In the genomic region with DNA sequence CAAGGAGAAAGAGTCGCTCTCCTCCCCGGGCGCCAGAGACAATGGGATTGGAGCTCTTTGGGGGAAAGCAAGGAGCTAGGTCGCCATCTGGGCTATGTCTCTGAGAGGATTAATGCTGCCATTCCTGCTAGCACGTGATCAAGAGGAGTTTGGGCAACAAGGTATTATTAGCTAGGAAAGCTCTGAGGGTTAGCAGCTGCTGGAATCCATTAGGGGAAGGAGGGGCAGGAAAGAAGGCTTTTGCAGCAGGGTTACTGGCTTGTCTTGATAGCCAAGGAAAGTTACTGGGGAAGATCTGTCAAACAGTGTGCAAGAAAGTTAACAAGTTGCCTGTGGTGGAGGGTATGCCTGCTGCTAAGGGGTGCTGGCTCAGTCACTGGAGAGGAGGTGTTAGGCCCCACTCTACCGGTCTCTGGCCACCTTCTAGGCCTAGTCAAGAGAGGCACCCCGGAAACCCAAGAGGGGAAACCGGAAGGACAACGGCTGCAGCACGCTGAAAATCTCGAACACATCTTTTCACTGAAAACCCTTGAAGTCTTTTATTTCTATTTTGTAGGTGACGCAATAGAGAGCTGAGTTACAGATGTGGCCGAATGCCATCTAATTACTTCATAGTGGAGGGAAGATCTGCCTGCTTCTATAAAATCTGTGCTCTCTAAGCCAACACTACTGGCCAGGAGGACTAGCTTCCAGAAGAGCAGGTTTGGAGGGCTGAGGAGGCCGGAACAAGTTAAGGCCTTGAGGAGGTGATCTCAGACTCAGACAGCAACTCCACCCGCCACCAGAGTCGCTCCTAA, we compare ENCODE assay signal across 9 mouse cellular contexts.
A peak's percentile ranks its signal among the peaks of the same experiment; 100 is the strongest.
DNase-seq lines count a peak whose midpoint lies in the region; ATAC-seq and TF ChIP-seq lines count a peak whose summit lies in the region.
"Had no signal": no experiment of that assay in that cellular context is flagged by ENCODE, and none has a peak within 500 bp of the region (broad histone marks: within the 10 kb centered on the region; RNA-seq: fewer than 3 reads in every experiment).

No protein-coding gene starts in this region.

- no peak overlapping the region for H3K4me2 ChIP-seq in embryonic facial prominence, embryonic 15.5 days (replicated peaks)
- H3K4me2 ChIP-seq in hindbrain, postnatal 0 days (ENCODE audit: low read depth, low read length): no peak overlapping the region
- H3K4me2 ChIP-seq in neural tube, embryonic 11.5 days (ENCODE audit: low read depth): no peak overlapping the region

- H3K4me1 ChIP-seq in embryonic facial prominence, embryonic 15.5 days: peaks cover 15% of the 10 kb centered on the region; the same call in 1 of the 2 replicates
- no peaks in the 10 kb centered on the region; the same call in 1 of the 2 replicates for H3K4me1 ChIP-seq in hindbrain, postnatal 0 days (ENCODE audit: insufficient read depth, low read length)
- peaks cover 10% of the 10 kb centered on the region; the same call in 1 of the 2 replicates for H3K4me1 ChIP-seq in neural tube, embryonic 11.5 days (ENCODE audit: control insufficient read depth, insufficient read depth, low read length)

- intact Hi-C loops in gastrocnemius, adult 2 months (cut with DNase I): no loop called here

- peak; percentile 20 for DNase-seq in gastrocnemius, adult 2 months
- DNase-seq in gastrocnemius, postnatal 10 days: no peak
- peak; percentile 12 for DNase-seq in hindbrain, postnatal 0 days (ENCODE audit: low spot score)
- peak; percentile 24 for DNase-seq in neural tube, embryonic 11.5 days (ENCODE audit: low spot score)
- DNase-seq in layer of hippocampus, adult 11-12 months (ENCODE audit: low spot score): no peak
- no peak for DNase-seq in right cerebral cortex, postnatal 14 days
- no peak for DNase-seq in kidney, postnatal 14 days
- DNase-seq: kidney, adult 18-20 months had no signal

- no peak overlapping the region for H3K9ac ChIP-seq in embryonic facial prominence, embryonic 15.5 days
- no peak overlapping the region for H3K9ac ChIP-seq in hindbrain, postnatal 0 days (replicated peaks; ENCODE audit: low read length)
- no peak overlapping the region for H3K9ac ChIP-seq in neural tube, embryonic 11.5 days (ENCODE audit: low read length)

- no peaks in the 10 kb centered on the region for H3K9me3 ChIP-seq in embryonic facial prominence, embryonic 15.5 days (replicated peaks)
- no peaks in the 10 kb centered on the region for H3K9me3 ChIP-seq in hindbrain, postnatal 0 days (ENCODE audit: low read length)
- no peaks in the 10 kb centered on the region for H3K9me3 ChIP-seq in neural tube, embryonic 11.5 days (ENCODE audit: control insufficient read depth, low read length)

- peak overlapping the region; percentile 32; the same call in 1 of the 2 replicates for H3K27ac ChIP-seq in gastrocnemius, adult 2 months
- peak overlapping the region; percentile 52 for H3K27ac ChIP-seq in embryonic facial prominence, embryonic 15.5 days (replicated peaks)
- H3K27ac ChIP-seq in hindbrain, postnatal 0 days: no peak overlapping the region
- no peak overlapping the region for H3K27ac ChIP-seq in neural tube, embryonic 11.5 days (ENCODE audit: low read depth, low read length)

- peaks cover 10% of the 10 kb centered on the region; the same call in 1 of the 2 replicates for H3K36me3 ChIP-seq in embryonic facial prominence, embryonic 15.5 days
- no peaks in the 10 kb centered on the region for H3K36me3 ChIP-seq in hindbrain, postnatal 0 days (ENCODE audit: insufficient read depth, low read length)
- no peaks in the 10 kb centered on the region for H3K36me3 ChIP-seq in neural tube, embryonic 11.5 days (ENCODE audit: control insufficient read depth, insufficient read depth, low read length)

- WGBS in embryonic facial prominence, embryonic 15.5 days: 50% methylated on average over 16 of the region's 16 CpGs
- WGBS in hindbrain, postnatal 0 days: 58% methylated on average over 16 of the region's 16 CpGs
- WGBS in neural tube, embryonic 11.5 days: 58% methylated on average over 16 of the region's 16 CpGs

- no peak for TF ChIP-seq CTCF in gastrocnemius, adult 2 months (IDR thresholded peaks at IDR 0.05)
- TF ChIP-seq CTCF in hindbrain, postnatal 0 days (IDR thresholded peaks at IDR 0.05; ENCODE audit: low read depth): no peak

- ATAC-seq in embryonic facial prominence, embryonic 15.5 days (ENCODE audit: insufficient number of reproducible peaks, low FRiP score, low TSS enrichment, low read depth): peak; percentile 25; the same call in 1 of the 2 replicates
- ATAC-seq in hindbrain, postnatal 0 days: 0 out of 2 replicates have a peak, but pooled peaks have one; percentile 28
- no peak for ATAC-seq in neural tube, embryonic 11.5 days (ENCODE audit: insufficient read depth, low FRiP score, low TSS enrichment)

- H3K4me3 ChIP-seq in gastrocnemius, adult 2 months: no peak overlapping the region
- no peak overlapping the region for H3K4me3 ChIP-seq in embryonic facial prominence, embryonic 15.5 days (replicated peaks)
- no peak overlapping the region for H3K4me3 ChIP-seq in hindbrain, postnatal 0 days (ENCODE audit: low read length)
- no peak overlapping the region for H3K4me3 ChIP-seq in neural tube, embryonic 11.5 days (ENCODE audit: low read depth, low read length)

- no peaks in the 10 kb centered on the region for H3K27me3 ChIP-seq in embryonic facial prominence, embryonic 15.5 days
- H3K27me3 ChIP-seq in hindbrain, postnatal 0 days (ENCODE audit: insufficient read depth, low read length): no peaks in the 10 kb centered on the region
- no peaks in the 10 kb centered on the region for H3K27me3 ChIP-seq in neural tube, embryonic 11.5 days (ENCODE audit: control insufficient read depth, insufficient read depth, low read length)

Comparison
In these comparisons a context has a peak if more than half of its experiments do, and no peak if none do; other contexts are left out.
1. DNase-seq: peak in gastrocnemius, adult 2 months (single experiment), hindbrain, postnatal 0 days (single experiment) and neural tube, embryonic 11.5 days (single experiment); none in gastrocnemius, postnatal 10 days (single experiment), layer of hippocampus, adult 11-12 months (single experiment), right cerebral cortex, postnatal 14 days (single experiment) and kidney, postnatal 14 days (single experiment).
2. H3K27ac ChIP-seq: peak in gastrocnemius, adult 2 months (single experiment) and embryonic facial prominence, embryonic 15.5 days (single experiment); none in hindbrain, postnatal 0 days (single experiment) and neural tube, embryonic 11.5 days (single experiment).